Mouse (Mus musculus): Measurements from ENCODE around the gene Fbxw15. TPM values are rescaled to one million over a fixed set of nuclear protein-coding genes. Genes with fewer than 3 reads are reported as not detected.
"Not testable (repeated sequence)": the region's sequence is repeated elsewhere in the genome, so short reads cannot be mapped to it uniquely, and the experiment has no call there.

Gene Fbxw15
- not detected for total RNA-seq (2021)
- long read RNA-seq, experiment 1, result 0 reads
- long read RNA-seq, experiment 2, result 0 reads

DNA sequence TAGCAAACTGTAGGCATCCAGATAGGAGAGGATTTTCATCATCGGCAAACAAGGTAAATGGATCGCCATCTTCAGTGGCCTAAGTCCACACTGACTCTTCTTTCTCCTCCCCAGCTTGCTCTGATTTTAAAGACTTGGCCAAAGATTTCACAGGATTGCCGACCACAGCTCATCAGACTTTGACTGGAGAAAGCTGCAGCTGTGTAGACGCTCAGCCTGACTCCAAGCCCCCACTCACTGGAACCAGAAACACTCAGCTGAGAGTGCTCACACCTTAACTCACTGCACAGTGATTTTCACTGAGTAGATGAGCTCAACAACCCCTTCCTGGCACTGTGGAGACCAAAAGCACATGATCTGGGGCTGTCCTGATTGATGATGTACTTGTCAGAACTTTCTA lies at the start of gene Fbxw15:
Fbxw15 (minus strand) TSS at position 101 of the 400 bp plus-strand sequence.
- not testable (repeated sequence) for DNase-seq (ENCODE audit: low spot score in 2 of 2)

DNA sequence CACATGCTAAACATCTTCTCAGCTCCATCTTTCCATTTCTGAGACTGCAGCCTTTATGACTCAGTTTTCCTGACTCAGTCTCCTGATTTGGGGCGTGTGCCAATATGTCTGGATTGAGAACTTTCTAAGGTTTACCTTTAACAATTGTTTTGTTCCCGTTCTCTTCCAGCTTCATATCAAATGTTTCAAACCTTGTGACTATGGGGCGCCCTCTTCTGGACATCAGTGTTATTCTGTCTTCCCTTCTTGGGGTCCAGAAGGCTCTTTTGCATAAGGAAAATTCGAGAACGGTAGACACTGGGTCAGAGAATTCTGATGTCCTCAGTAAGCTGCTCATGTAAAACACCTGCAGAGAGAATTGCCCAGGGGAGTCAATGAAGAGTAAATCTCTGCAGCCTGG lies 38.8 kb upstream of the Fbxw15 start:
- not testable (repeated sequence) for DNase-seq (ENCODE audit: low spot score in 2 of 2)

DNA sequence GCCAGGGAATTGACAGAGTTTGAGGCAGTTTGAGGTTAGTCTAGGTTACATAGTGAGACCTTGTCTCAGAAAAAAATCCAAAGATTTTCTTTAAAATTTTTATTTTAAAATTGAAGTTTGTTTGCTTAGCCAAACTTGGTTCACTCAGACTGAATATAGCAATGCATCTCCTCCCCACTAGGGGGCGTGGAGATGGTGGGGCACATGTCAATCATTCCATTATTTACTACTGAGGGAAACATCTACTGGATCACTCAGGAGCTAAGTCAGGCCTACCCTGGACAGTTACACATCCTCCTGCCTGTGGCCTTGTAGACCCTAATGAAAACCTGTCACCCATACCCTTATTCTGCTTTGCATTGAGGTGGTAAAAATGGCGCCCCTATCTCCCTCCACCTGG lies 34.1 kb upstream of the Fbxw15 start:
- DNase-seq (ENCODE audit: low spot score in 2 of 2), result not testable (repeated sequence)

DNA sequence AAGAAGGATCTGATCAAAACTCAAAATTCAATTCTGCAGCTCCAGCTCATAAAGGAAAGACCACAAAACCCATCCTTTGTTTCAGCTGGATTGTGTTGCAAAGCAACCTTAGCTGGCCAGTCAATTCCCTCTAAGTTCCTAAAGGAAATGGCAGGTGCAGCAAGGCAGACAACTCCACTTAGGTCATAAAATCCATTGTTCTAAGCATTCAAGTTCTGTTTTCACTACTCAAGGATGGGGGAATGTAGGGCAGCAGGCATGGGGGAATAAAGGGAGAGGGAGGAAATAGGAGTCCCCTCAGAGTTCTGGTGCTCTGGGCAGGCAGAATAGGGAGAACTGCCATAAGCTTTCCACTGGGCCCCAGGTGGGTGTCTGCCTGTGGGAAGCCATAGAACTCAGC lies 29.2 kb upstream of the Fbxw15 start:
- no peak for DNase-seq (ENCODE audit: low spot score in 2 of 2)

DNA sequence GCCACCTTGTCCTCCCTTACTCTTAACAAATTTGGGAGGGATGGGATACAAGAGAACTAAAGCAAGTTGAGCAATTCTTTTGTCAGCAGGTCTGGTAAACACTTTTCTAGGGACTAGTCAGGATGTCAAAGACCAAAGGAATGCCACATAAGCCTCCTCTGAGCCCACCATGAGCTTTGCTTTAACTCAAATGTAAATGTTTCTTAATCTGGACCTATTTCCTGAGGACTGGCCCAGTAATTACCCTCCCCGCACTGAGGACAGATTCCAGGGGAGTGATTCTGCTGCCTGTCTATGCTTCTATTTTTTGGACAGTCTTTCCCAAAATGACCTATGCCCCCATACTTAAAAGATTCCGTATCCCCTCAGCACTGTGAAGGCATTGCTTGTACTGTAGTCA lies 26.8 kb upstream of the Fbxw15 start:
- DNase-seq (ENCODE audit: low spot score in 2 of 2), result no peak

DNA sequence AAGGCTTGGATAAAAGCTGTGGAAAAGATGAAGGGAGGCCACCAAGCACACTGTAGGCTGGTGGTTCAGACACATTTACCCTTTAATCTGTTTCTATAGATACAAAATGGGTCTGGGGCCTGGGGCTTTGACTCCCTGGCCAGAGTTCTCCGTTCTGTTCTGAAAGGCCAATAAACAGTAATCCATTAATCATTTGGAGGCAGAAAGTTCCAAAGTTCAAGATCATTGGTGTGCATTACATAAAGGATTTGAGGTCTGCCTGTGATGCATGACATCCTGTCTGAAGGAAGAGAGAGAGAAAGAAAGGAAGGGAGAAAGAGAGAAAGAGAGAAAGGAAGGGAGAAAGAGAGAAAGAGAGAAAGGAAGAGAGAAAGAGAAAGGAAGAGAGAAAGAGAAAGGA lies 2.5 kb downstream of the Fbxw15 start:
- no peak for DNase-seq (ENCODE audit: low spot score in 2 of 2)

DNA sequence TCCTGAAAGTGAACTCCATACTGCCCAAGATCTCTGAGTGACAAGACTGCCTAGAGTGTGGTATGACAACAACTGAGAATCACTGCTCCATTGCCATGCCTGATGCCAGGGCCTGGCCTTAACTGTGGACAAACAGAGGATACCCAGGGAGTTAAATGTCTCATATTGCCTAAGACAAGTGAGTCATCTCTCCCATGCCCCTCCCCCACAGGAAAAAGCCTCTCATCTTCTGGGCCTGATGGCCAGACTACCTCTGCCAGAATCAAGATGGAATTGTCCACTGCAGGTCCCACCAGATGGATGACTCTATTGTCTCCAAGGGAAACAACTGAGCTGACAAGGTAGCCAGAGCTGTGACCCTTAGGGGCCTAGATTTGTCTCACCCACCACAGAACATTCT lies 6.0 kb downstream of the Fbxw15 start:
- DNase-seq (ENCODE audit: low spot score in 2 of 2), result not testable (repeated sequence)

DNA sequence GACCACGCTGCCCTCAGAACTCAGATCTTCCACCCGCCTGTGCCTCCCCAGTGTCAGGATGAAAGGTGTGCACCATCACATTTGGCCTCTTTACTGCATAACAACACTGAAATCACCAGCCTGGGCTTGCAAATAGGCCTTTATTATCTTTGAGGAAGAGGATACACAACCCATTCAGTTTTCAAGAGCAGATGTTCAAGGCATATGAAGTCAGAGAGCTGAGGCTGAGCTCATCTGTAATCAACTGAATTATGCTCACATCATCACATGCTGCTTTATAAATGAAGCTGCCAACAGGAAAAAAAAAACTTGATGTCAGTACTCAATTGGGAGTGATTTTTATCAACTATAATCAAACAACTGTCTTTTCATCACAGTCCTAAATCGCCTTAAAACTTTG lies 15.6 kb downstream of the Fbxw15 start:
- no peak for DNase-seq (ENCODE audit: low spot score in 2 of 2)

DNA sequence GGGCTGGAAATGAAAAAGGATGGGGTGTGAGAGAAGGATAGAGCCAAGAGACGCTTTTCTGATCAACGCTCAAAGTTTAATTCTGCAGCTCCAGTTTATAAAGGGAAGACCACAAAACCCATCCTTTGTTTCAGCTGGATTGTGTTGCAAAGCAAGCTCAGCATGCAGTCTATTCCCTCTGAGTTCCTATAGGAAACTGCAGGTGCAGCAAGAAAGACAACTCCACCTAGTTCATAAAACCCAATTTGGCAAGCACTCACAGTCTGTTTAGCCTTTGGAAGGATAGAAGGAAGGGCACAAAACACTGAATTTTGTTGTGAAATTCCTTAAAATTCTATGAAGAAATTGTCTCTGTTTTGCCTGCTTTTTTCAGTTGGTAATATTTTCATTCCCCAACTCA lies 18.4 kb downstream of the Fbxw15 start:
- DNase-seq (ENCODE audit: low spot score in 2 of 2), result not testable (repeated sequence)

DNA sequence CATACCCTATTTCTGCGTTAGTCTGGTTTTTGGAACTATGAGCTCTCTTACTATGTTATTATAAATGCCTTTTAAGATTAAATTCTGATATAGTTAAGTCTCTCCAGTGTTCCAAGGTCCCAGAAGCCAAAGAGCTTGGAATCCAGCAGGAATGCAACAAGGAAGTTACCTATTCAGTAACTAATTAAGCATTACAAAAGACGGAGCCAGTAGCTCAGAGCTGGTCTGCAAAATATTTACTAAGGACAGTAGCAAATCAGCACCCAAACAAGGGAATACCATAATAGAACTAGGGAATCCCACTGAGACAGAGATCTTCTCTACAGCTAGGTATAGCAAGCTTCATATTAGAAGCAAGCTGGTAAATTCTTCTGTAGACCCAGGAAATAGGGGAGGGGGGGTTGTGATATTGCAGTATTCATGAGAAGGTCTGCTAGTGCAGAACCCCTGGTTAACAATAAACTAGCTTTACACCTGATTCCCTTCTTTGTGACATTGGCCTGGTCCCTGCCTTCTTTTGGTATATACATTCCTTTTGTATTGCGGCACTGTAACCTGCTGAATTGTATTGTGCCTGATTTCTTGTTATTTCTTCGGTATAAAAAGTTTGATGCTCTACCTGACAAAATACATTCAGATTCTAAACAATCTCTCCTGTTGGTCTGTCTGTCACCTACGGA lies 44.5 kb downstream of the Fbxw15 start:
- no peak for DNase-seq (ENCODE audit: low spot score in 2 of 2)

Other genes starting within 250 kb of the Fbxw15 start
- not detected for gene Fbxw28, start 228.6 kb downstream of the Fbxw15 start, total RNA-seq (2021)
- gene Fbxw22, start 164.0 kb downstream of the Fbxw15 start, total RNA-seq (2021), result not detected
- not detected for gene Fbxw16, start 119.1 kb downstream of the Fbxw15 start, total RNA-seq (2021)
- gene Fbxw19, start 72.4 kb downstream of the Fbxw15 start, total RNA-seq (2021), result not detected
- gene Fbxw24, start 57.8 kb upstream of the Fbxw15 start, total RNA-seq (2021), result not detected
- gene Fbxw25, start 96.4 kb upstream of the Fbxw15 start, total RNA-seq (2021), result not detected
- not detected for gene Fbxw18, start 134.4 kb upstream of the Fbxw15 start, total RNA-seq (2021)
- gene Fbxw26, start 177.8 kb upstream of the Fbxw15 start, total RNA-seq (2021), result not detected
- not detected for gene Fbxw27, start 222.4 kb upstream of the Fbxw15 start, total RNA-seq (2021)
- not detected for gene Spink8, start 244.0 kb upstream of the Fbxw15 start, total RNA-seq (2021)